Mouse (Mus musculus) stomach, embryonic 16.5 days (tissue): ENCODE measurements around the gene Mcu. TPM values are rescaled to one million over a fixed set of nuclear protein-coding genes. Genes with fewer than 3 reads are reported as not detected.

Experiments
- ATAC-seq: fragments of 200-750 bp; cut with Nextera tagmentation; 2 replicates; pipeline ENCODE4 v1.8.0; 2017; ENCODE audit warnings: moderate number of reproducible peaks, moderate TSS enrichment; ENCODE audit not compliant: insufficient read depth, low FRiP score
- H3K27ac ChIP-seq: fragments of 300-500 bp; sonication (generic); 2 replicates; pipeline ENCODE4 v1.5.1; 2014; ENCODE audit warnings: low read length
- H3K27me3 ChIP-seq: fragments of 300-500 bp; sonication (generic); 2 replicates; pipeline ENCODE4 v1.6.1; 2014; ENCODE audit warnings: low read length, control low read depth, mixed read lengths; ENCODE audit not compliant: control insufficient read depth, insufficient read depth
- H3K36me3 ChIP-seq: fragments of 300-500 bp; sonication (generic); 2 replicates; pipeline ENCODE4 v1.6.1; 2014; ENCODE audit warnings: low read length; ENCODE audit not compliant: control insufficient read depth, insufficient read depth
- H3K4me1 ChIP-seq: fragments of 300-500 bp; sonication (generic); 2 replicates; pipeline ENCODE4 v1.6.1; 2014; ENCODE audit warnings: low read length, control low read depth, mixed read lengths; ENCODE audit not compliant: control insufficient read depth, insufficient read depth
- H3K4me2 ChIP-seq: fragments of 300-500 bp; sonication (generic); 2 replicates; pipeline ENCODE4 v1.6.1; 2014; ENCODE audit warnings: low read depth, low read length, mixed read lengths
- H3K4me3 ChIP-seq: fragments of 300-500 bp; sonication (generic); replicated peaks from 2 replicates; pipeline ENCODE4 v1.5.1; 2014; ENCODE audit warnings: mild to moderate bottlenecking, low read length
- H3K9ac ChIP-seq: fragments of 300-500 bp; sonication (generic); 2 replicates; pipeline ENCODE4 v1.6.1; 2014; ENCODE audit warnings: low read length
- H3K9me3 ChIP-seq: fragments of 300-500 bp; sonication (generic); replicated peaks from 2 replicates; pipeline ENCODE4 v1.6.1; 2016; ENCODE audit warnings: low read length, control low read depth; ENCODE audit not compliant: control insufficient read depth
- WGBS: fragments of 180-500 bp; shearing (Covaris S2); extraction: QIAGEN DNeasy Blood & Tissue Kit; methylation state at CpG from one replicate; pipeline ENCODE4 v1.1.7; 2014; 5-methylcytosine and 5-hydroxymethylcytosine counted together
- polyA plus RNA-seq: library from polyadenylated mRNA; unstranded; fragments of >200 nt; fragmentation: Nextera tagmentation; extraction: Ambion mirVana; gene quantifications from 2 replicates; pipeline ENCODE4 v1.2.1, GENCODE M21; 2015

The Mcu gene
- polyA plus RNA-seq, 1 experiment from 2014 or later = 60.0 TPM

DNA sequence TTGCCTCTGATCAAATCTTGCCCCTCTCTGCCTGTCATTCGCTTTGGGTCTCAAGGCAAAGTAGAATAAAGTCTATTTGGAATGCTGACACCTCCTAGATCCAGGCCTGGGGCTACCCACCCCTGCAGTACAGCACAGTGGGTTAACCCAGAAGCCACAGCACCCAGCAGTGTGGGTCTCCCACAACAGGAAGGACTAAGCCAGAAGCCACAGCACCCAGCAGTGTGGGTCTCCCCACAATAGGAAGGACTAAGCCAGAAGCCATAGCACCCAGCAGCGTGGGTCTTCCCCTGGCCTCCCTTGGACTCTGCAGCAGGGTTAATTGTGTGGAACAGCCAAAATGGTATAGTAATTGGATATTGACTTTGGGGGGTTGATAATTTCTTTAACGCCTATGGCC, 76.4 kb downstream of the Mcu start:
- no peak overlapping the region for H3K9ac ChIP-seq
- no peak overlapping the region for H3K4me2 ChIP-seq
- no peak overlapping the region for H3K27ac ChIP-seq
- no peaks in the 10 kb centered on the region for H3K36me3 ChIP-seq
- no peak overlapping the region for H3K4me3 ChIP-seq
- H3K4me1 ChIP-seq = peaks cover 17% of the 10 kb centered on the region
- no peaks in the 10 kb centered on the region for H3K9me3 ChIP-seq
- no peak for ATAC-seq
- 79% methylated on average over 3 of the region's 3 CpGs for WGBS
- H3K27me3 ChIP-seq = no peaks in the 10 kb centered on the region

DNA sequence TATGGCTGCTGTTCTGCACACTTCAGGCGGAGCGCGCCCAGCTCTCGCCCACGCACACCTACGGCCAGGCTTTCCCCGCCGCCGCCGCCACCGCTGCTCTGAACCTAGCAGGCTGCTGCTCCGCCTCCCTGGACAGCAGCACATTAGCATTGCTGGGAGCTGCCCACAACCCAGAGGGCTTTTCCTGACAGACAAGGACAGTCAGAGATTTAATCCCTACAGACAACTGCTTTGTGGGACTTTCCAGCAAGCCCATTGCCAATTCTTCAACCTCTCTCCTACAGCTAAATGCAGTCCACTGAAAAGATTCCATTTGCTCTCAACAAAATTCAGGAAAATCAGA, 77.0 kb downstream of the Mcu start:
- Histone ChIP-seq H3K27me3 (no peaks in the 10 kb centered on the region), H3K36me3 (no peaks in the 10 kb centered on the region), H3K4me2 (peak overlapping the region; percentile 53), H3K27ac (no peak overlapping the region), H3K4me1 (peaks cover 17% of the 10 kb centered on the region), H3K4me3 (peak overlapping the region; percentile 32), H3K9me3 (no peaks in the 10 kb centered on the region), H3K9ac (peak overlapping the region; percentile 31)
- ATAC-seq = peak; percentile 65; the same call in 1 of the 2 replicates
- 3% methylated on average over 12 of the region's 12 CpGs for WGBS

DNA sequence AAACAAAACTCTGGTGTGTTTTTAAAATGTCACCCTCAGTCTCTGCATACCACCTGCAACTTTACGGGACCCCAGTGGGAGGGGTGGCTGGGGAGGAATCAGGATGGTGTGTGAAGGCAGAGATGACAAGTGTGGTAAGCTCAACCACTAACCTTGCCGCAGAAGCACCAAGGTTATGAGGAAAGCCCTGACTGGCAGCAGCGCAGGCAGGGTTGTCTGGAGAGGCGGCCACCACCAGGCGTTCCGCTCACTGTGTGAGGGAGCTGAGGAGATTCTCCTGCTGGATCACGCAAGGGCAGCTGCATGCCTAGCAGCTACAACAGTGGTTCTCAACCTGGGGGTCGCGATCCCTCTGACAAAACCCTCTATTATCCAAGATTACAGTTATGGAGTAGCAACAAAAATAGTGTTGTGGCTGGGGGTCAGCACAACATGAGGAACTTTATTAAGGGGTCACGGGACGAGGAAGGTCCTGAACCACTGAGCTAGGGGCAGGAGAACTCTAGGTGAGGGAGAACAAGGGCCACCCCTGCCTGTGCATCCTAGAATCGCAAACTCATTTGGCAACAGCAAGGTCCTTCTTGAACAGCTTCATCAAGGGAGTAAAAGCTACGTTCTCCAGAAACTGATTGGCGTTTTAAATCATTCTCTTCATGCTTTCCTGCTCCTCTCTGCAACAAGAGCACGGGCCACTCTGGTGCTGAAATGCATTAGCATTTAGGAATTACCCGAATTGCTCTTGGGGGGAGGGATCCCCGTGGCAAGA, 77.5 kb downstream of the Mcu start:
- H3K9me3 ChIP-seq = no peaks in the 10 kb centered on the region
- no peak for ATAC-seq
- H3K9ac ChIP-seq = peak overlapping the region; percentile 31
- 41% methylated on average over 17 of the region's 17 CpGs for WGBS
- H3K4me3 ChIP-seq = peak overlapping the region; percentile 32
- peak overlapping the region; percentile 53 for H3K4me2 ChIP-seq
- H3K27ac ChIP-seq = no peak overlapping the region
- peaks cover 17% of the 10 kb centered on the region for H3K4me1 ChIP-seq
- no peaks in the 10 kb centered on the region for H3K27me3 ChIP-seq
- H3K36me3 ChIP-seq = no peaks in the 10 kb centered on the region

DNA sequence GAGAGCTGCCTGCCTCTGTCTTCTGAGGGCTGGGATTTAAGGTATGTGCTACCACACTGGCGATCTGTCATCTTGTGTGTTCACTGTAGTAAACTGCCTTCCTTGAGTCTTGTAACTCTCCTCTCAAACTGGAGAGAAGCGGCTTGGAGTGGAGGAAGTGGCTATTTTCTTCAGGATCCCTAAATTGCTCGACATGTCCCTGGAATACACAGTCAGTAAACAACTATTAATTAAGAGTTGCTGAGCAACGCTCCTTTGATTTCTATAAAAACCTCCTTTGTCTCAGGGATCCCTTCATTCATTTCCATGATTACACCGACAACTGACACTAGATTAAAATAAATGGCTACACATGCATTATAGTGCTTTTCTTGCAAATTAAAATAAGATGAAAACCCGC, 78.4 kb downstream of the Mcu start:
- Histone ChIP-seq H3K4me1 (peaks cover 17% of the 10 kb centered on the region), H3K9ac (no peak overlapping the region), H3K4me3 (no peak overlapping the region), H3K9me3 (no peaks in the 10 kb centered on the region), H3K27ac (no peak overlapping the region), H3K36me3 (no peaks in the 10 kb centered on the region), H3K27me3 (no peaks in the 10 kb centered on the region), H3K4me2 (no peak overlapping the region)
- no peak for ATAC-seq
- 79% methylated on average over 6 of the region's 6 CpGs for WGBS

DNA sequence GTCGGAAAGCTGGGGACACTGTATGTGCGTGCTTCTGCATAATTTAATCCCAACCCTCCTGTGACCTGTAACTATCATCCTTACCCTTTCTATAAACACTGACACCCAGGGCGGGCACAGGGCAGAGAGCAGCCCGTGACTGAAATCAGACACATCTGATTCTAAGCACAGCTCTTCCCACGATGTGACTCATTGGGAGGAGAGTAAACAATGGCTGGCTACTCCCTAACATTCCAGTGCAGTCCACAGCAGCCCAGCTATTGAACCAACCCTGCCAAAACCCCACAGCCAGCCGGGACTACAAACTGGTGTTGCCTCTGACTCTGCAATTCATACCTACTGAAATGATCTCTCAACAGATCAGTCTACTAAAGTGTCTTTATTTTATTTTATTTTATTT, 78.9 kb downstream of the Mcu start:
- H3K9ac ChIP-seq = no peak overlapping the region
- peak; percentile 61; the same call in 1 of the 2 replicates for ATAC-seq
- WGBS = 38% methylated on average over 6 of the region's 6 CpGs
- no peak overlapping the region for H3K27ac ChIP-seq
- H3K4me2 ChIP-seq = no peak overlapping the region
- peaks cover 17% of the 10 kb centered on the region for H3K4me1 ChIP-seq
- H3K4me3 ChIP-seq = no peak overlapping the region
- H3K36me3 ChIP-seq = no peaks in the 10 kb centered on the region
- no peaks in the 10 kb centered on the region for H3K27me3 ChIP-seq
- no peaks in the 10 kb centered on the region for H3K9me3 ChIP-seq

DNA sequence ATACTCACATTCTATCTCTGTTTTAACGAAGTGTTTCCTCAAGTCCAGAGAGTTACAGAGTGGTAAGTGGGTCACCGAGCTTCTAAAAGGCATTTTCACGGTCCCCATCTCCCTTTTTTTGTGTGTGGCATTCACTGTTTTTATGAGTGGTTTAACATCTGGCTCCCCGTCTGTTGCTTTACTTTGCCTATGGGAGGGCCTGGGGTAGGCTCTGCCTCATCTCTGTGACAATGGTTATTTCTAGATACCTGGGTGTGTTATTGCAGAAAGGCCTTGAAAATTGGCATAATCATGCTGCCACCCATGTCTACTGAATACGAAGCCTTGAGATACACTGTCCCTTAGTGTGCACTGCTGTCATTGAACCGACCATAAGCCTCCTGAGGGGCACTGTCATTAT, 84.2 kb downstream of the Mcu start:
- 94% methylated on average over 6 of the region's 6 CpGs for WGBS
- no peaks in the 10 kb centered on the region for H3K4me1 ChIP-seq
- H3K9ac ChIP-seq = no peak overlapping the region
- H3K4me2 ChIP-seq = no peak overlapping the region
- H3K27me3 ChIP-seq = no peaks in the 10 kb centered on the region
- no peak overlapping the region for H3K27ac ChIP-seq
- no peak overlapping the region for H3K4me3 ChIP-seq
- ATAC-seq = no peak
- H3K36me3 ChIP-seq = no peaks in the 10 kb centered on the region
- H3K9me3 ChIP-seq = no peaks in the 10 kb centered on the region

DNA sequence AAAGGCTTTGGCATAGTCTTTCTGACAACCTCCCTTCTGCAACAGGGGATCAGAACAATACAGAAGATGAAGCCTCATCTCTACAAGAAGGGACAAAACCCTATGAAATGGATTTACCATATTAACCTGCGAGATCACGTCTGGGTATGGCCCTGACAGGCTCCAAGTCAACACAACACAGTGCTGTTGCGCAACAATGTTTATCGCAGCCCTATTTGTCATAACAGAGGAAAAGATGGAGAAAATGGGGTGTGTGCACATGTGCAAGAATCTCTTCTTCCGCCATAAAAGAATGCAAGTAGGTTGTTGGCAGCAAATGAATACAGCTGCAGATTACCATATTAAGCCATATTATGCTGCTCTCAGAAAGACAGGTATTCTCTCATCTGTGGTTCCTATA, 88.7 kb downstream of the Mcu start:
- Histone ChIP-seq H3K27ac (no peak overlapping the region), H3K4me1 (peaks cover 19% of the 10 kb centered on the region), H3K9ac (no peak overlapping the region), H3K27me3 (no peaks in the 10 kb centered on the region), H3K4me3 (no peak overlapping the region), H3K9me3 (no peaks in the 10 kb centered on the region), H3K4me2 (no peak overlapping the region), H3K36me3 (no peaks in the 10 kb centered on the region)
- 83% methylated on average over 5 of the region's 5 CpGs for WGBS
- no peak for ATAC-seq

DNA sequence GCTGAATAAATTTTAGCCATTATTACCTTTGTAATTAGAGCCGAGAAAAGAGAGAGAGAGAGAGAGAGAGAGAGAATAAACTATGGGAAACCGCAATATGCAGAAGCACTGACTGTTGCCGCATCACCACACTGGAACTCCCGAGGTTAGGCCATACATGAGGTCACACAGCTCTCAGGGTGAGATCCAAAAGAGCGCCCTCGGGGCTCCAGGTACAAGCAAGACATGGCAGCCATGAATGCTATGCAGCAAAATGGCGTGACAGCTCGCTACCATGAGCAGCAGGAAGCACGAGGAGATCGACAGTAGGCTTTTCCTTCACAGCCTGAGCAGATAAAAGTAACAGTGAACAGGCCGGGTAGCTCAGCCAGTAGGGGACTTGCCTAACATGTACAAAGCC, 89.2 kb downstream of the Mcu start:
- H3K9ac ChIP-seq = no peak overlapping the region
- no peak overlapping the region for H3K27ac ChIP-seq
- no peak overlapping the region for H3K4me3 ChIP-seq
- peaks cover 19% of the 10 kb centered on the region for H3K4me1 ChIP-seq
- ATAC-seq = no peak
- no peaks in the 10 kb centered on the region for H3K9me3 ChIP-seq
- H3K27me3 ChIP-seq = no peaks in the 10 kb centered on the region
- 88% methylated on average over 11 of the region's 11 CpGs for WGBS
- H3K36me3 ChIP-seq = no peaks in the 10 kb centered on the region
- H3K4me2 ChIP-seq = no peak overlapping the region

DNA sequence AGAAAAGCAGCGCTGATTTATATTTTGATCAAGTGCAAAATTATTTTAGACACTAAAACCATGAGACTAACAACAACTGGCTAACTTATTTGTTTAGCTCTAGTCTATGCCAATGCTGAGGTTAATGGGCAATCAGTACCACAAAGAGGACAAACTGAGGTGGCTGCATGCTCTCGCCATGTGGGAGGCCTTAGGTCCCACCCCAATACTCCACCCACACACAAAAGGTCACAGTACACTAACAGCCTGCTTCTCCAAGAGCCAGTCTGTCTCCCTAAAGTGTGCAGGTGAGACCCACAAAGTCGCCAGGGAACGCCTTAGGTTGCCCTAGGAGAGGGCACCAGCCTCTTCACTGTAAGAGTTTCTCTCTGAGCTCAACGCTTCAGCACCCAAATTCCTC, 91.8 kb downstream of the Mcu start:
- H3K9me3 ChIP-seq = no peaks in the 10 kb centered on the region
- WGBS = 76% methylated on average over 5 of the region's 5 CpGs
- peaks cover 19% of the 10 kb centered on the region for H3K4me1 ChIP-seq
- H3K9ac ChIP-seq = no peak overlapping the region
- no peak overlapping the region for H3K4me2 ChIP-seq
- no peaks in the 10 kb centered on the region for H3K27me3 ChIP-seq
- H3K36me3 ChIP-seq = no peaks in the 10 kb centered on the region
- H3K27ac ChIP-seq = no peak overlapping the region
- no peak for ATAC-seq
- no peak overlapping the region for H3K4me3 ChIP-seq
